Mouse (Mus musculus): Measurements from ENCODE around the gene Vps13a. TPM values are rescaled to one million over a fixed set of nuclear protein-coding genes. Genes with fewer than 3 reads are reported as not detected.
"Not testable (repeated sequence)": the region's sequence is repeated elsewhere in the genome, so short reads cannot be mapped to it uniquely, and the experiment has no call there.

The Vps13a gene
- polyA plus RNA-seq (2015; fragmentation: Nextera tagmentation; extraction: Ambion mirVana), result 10.1 TPM in 2 replicates

DNA sequence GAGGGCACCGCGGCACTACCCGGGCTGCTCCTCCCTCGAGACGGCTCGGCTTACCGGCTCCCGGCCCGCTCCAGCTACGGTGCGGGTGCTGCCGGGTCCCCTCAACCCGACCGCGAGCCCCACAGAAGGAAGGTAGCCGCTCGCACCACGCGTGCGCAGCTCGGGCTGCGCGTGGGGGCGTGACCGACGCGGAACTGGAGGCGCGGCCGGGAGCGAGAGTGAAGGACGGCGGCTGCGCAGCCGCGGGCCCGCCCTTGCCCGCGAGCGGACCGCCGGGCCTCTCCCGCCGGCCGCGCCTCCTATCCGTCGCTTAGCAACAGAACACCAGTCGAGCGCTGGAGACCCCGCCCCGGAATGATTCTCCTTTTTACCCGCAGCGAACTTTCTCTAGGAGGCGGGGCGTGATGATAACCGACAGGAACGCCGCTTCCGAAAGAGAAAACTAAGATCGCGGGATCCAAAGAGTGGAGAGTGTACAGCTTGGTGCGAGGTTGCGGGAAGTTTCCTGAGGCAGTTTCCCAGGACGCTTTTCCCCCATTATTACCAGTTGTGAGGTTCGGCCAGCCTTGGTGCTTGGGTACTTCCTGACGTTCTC is at the start of gene Vps13a:
Gene Vps13a, minus strand, starts transcription at position 144 of the 595 bp plus-strand sequence.
- Histone ChIP-seq H3K9ac (peak within 1 kb of the TSS; percentile 55), H3K4me3 (replicated peaks) (peak within 1 kb of the TSS; percentile 71), H3K9me3 (replicated peaks) (no peaks in the 10 kb centered on the region), H3K36me3 (no peaks in the 10 kb centered on the region), H3K27ac (0 out of 2 replicates have a peak within 1 kb of the TSS, but pooled peaks have one; percentile 27), H3K4me2 (peak within 1 kb of the TSS; percentile 95), H3K27me3 (peaks cover 17% of the 10 kb centered on the region), H3K4me1 (peaks cover 6% of the 10 kb centered on the region; the same call in 1 of the 2 replicates)
- ATAC-seq (replicated peaks; ENCODE audit: low FRiP score), result peak; percentile 99
- under 1% methylated on average over 67 of the region's 67 CpGs for WGBS

DNA sequence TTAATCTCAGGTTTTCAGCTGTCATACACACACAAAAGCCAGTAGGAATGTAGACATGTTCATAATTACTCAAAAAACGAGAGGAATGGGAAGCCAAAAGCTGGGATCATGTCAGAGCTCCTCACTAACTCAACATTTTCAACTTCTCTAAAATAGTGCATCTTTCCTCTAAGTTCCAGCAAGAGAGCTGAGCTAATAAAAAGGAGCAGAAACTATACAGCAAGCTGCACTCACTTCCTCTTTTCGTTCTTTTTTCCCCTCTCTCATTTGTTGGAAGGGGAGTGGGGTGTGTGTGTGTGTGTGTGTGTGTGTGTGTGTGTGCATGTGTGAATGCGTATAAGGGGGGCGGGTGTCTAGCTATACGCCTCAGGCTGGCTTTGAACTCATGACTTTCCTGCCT is 46.9 kb upstream of the Vps13a start:
- Histone ChIP-seq H3K4me2 (no peak overlapping the region), H3K36me3 (no peaks in the 10 kb centered on the region), H3K9ac (no peak overlapping the region), H3K27me3 (no peaks in the 10 kb centered on the region), H3K4me3 (replicated peaks) (no peak overlapping the region), H3K4me1 (no peaks in the 10 kb centered on the region), H3K9me3 (replicated peaks) (no peaks in the 10 kb centered on the region), H3K27ac (no peak overlapping the region)
- ATAC-seq (replicated peaks; ENCODE audit: low FRiP score), result no peak
- 80% methylated on average over 5 of the region's 5 CpGs for WGBS

DNA sequence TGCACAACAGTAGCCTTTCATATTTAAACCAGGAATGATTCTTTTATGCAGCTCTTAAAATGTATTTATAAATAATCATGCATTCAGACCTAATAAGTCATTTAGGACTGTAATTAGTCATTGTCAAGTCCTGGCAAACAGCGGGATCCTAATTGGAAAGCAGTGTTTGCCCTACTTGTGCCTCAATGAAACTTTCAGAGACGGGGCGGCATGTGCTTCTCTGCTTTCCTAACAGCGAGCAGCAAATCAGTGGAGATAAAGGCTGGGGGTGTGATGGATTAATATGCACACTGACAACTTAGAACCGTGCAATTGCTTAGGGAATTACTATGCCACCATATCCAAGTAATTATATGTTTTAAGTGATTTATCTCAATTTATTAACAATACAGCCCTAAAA is 44.5 kb upstream of the Vps13a start:
- Histone ChIP-seq H3K27ac (no peak overlapping the region), H3K36me3 (no peaks in the 10 kb centered on the region), H3K9ac (no peak overlapping the region), H3K4me2 (no peak overlapping the region), H3K4me1 (no peaks in the 10 kb centered on the region), H3K4me3 (replicated peaks) (no peak overlapping the region), H3K27me3 (no peaks in the 10 kb centered on the region), H3K9me3 (replicated peaks) (no peaks in the 10 kb centered on the region)
- ATAC-seq (replicated peaks; ENCODE audit: low FRiP score), result no peak
- 60% methylated on average over 5 of the region's 5 CpGs for WGBS

DNA sequence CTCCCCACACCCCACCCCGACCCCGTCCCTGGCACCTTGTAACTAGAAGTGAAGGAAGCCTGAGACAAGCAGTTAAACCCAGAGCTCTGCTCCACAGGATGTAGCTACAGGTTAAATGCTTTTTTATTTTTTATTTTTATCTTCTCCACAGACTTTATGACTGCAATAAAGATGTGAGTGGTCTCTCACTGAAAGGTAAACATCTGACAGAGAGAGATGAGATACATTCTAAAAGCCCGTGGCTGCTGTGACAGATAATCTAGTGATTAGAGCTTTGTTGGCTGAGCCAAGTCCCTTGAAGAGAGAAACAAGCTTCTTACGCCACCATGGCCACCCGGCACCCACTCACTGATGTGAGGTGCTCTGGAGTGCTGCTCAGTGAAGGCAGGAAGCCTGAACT is 34.1 kb upstream of the Vps13a start:
- WGBS, result 51% methylated on average over 5 of the region's 5 CpGs
- Histone ChIP-seq H3K4me2 (no peak overlapping the region), H3K9ac (no peak overlapping the region), H3K4me3 (replicated peaks) (no peak overlapping the region), H3K27ac (no peak overlapping the region), H3K27me3 (no peaks in the 10 kb centered on the region), H3K36me3 (no peaks in the 10 kb centered on the region), H3K4me1 (no peaks in the 10 kb centered on the region), H3K9me3 (replicated peaks) (no peaks in the 10 kb centered on the region)
- ATAC-seq (replicated peaks; ENCODE audit: low FRiP score), result no peak

DNA sequence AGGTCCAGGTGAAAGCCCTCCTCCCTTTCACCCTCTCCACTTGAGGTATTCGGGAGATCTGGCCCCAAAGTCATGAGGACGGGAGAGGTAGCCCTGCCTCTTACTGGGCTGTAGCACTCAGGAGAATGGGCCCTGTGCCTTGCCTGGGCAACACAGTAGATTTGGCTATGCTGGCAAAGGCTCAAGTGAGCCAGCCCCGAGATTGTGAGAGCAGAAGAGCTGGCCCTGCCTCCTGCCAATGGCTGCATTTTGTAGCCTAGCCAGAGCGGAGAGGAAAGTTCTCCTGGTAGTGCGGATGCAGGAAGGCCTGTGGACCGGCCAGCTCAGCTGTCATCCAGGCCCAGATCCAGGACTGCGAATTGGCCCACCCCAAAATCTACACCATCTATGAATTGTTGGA is 32.6 kb upstream of the Vps13a start:
- H3K9ac ChIP-seq, result no peak overlapping the region
- no peaks in the 10 kb centered on the region for H3K27me3 ChIP-seq
- ATAC-seq (replicated peaks; ENCODE audit: low FRiP score), result no peak
- H3K4me1 ChIP-seq, result no peaks in the 10 kb centered on the region
- no peak overlapping the region for H3K4me3 ChIP-seq (replicated peaks)
- no peaks in the 10 kb centered on the region for H3K36me3 ChIP-seq
- WGBS, result 86% methylated on average over 7 of the region's 7 CpGs
- H3K4me2 ChIP-seq, result no peak overlapping the region
- H3K9me3 ChIP-seq (replicated peaks), result no peaks in the 10 kb centered on the region
- no peak overlapping the region for H3K27ac ChIP-seq

DNA sequence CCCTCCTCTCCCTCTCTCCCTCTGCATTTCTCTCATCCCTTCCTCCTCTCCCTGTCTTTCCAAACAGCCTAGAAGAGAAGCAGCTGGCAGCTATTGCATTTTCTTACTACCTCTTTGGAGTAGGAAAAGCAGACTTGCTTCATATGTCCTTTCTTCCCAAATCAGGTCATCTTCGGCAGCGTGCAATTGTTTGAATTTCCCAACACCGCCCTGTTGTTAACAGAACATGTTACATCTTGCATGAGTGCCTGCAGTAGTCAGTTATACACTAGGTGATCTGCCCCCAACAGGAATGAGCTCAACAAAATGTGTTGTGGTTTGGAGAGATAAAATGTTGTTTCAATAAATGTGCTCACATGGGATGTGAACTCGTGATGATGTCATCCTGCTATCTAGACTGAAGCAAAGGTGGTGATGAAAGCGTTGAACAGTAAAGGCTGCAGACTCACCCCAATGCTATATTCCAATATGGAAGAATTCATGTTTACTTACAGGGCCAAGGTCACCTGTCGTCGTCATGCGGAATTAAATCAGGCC is 31.4 kb upstream of the Vps13a start:
- WGBS, result 86% methylated on average over 8 of the region's 8 CpGs
- no peaks in the 10 kb centered on the region for H3K27me3 ChIP-seq
- H3K4me1 ChIP-seq, result no peaks in the 10 kb centered on the region
- no peaks in the 10 kb centered on the region for H3K36me3 ChIP-seq
- no peak overlapping the region for H3K9ac ChIP-seq
- H3K27ac ChIP-seq, result no peak overlapping the region
- no peak for ATAC-seq (replicated peaks; ENCODE audit: low FRiP score)
- H3K4me2 ChIP-seq, result no peak overlapping the region
- H3K9me3 ChIP-seq (replicated peaks), result no peaks in the 10 kb centered on the region
- H3K4me3 ChIP-seq (replicated peaks), result no peak overlapping the region

DNA sequence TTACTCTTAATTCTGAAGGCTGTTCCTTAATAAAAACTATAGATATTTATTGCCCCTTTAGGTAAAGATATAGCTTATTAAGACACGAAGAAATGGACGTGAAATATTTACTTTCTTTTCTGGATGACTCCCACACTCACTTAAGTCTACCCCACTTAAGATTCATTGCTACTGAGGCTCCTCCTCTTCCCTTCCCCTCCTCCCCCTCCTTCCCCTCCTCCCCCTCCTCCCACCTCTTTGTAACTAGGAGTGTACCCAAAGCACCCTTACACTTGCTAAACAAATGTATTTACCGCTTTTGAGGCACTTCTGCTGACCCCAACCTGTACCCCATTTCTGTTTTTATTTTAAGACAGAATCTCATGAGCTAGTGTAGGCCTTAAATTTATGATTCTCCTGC is 24.4 kb upstream of the Vps13a start:
- Histone ChIP-seq H3K4me2 (no peak overlapping the region), H3K27ac (no peak overlapping the region), H3K27me3 (no peaks in the 10 kb centered on the region), H3K9me3 (replicated peaks) (no peaks in the 10 kb centered on the region), H3K36me3 (no peaks in the 10 kb centered on the region), H3K4me1 (no peaks in the 10 kb centered on the region), H3K9ac (no peak overlapping the region), H3K4me3 (replicated peaks) (no peak overlapping the region)
- WGBS, result 40% methylated on average over 3 of the region's 3 CpGs
- no peak for ATAC-seq (replicated peaks; ENCODE audit: low FRiP score)

DNA sequence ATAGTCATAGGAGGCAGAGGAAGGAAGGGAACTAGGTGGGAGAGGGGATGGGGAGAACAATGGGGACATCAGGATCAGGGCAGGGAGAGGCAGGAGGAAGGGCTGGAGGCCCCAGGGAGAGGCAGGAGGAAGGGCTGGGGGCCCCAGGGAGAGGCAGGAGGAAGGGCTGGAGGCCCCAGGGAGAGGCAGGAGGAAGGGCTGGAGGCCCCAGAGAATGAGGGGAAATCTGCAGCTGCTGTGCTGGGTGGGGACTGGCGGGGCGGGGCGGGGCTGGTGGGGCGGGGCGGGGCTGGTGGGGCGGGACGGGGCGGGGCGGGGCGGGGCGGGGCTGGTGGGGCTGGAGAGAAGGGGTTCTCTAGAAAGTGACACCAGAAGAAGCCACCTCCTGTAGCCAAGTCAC is 23.8 kb upstream of the Vps13a start:
- ATAC-seq (replicated peaks; ENCODE audit: low FRiP score), result 0 out of 2 replicates have a peak, but pooled peaks have one; percentile 36
- H3K4me2 ChIP-seq, result no peak overlapping the region
- WGBS, result 53% methylated on average over 3 of the region's 11 CpGs

DNA sequence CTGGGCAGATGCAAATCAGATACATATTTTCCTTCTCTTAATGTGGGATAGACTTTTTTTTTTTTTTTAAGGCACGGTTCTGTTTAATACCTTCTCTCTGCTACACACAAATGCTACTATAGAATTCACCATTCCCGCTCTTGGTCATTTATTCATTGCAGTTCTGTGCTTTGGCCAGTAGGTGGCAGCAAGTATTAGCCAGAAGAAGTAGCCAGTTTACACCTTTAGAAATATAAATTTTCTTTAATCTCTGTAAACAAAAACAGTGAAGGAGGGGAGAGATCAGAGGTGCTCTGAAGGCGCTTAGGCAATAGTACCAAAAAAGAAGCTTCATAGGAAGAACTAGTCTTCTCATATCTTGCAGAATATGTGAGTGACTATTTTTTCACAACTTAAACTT is 22.0 kb upstream of the Vps13a start:
- no peak overlapping the region for H3K4me3 ChIP-seq (replicated peaks)
- ATAC-seq (replicated peaks; ENCODE audit: low FRiP score), result no peak
- no peaks in the 10 kb centered on the region for H3K27me3 ChIP-seq
- no peak overlapping the region for H3K27ac ChIP-seq
- 3% methylated on average over 3 of the region's 3 CpGs for WGBS
- no peaks in the 10 kb centered on the region for H3K9me3 ChIP-seq (replicated peaks)
- no peak overlapping the region for H3K9ac ChIP-seq
- no peaks in the 10 kb centered on the region for H3K36me3 ChIP-seq
- no peaks in the 10 kb centered on the region for H3K4me1 ChIP-seq
- no peak overlapping the region for H3K4me2 ChIP-seq

More for the DNA sequence above, 23.8 kb upstream of the Vps13a start:
- no peaks in the 10 kb centered on the region for H3K4me1 ChIP-seq
- no peak overlapping the region for H3K27ac ChIP-seq
- no peak overlapping the region for H3K9ac ChIP-seq
- no peaks in the 10 kb centered on the region for H3K36me3 ChIP-seq
- H3K27me3 ChIP-seq, result no peaks in the 10 kb centered on the region
- no peaks in the 10 kb centered on the region for H3K9me3 ChIP-seq (replicated peaks)
- no peak overlapping the region for H3K4me3 ChIP-seq (replicated peaks)

DNA sequence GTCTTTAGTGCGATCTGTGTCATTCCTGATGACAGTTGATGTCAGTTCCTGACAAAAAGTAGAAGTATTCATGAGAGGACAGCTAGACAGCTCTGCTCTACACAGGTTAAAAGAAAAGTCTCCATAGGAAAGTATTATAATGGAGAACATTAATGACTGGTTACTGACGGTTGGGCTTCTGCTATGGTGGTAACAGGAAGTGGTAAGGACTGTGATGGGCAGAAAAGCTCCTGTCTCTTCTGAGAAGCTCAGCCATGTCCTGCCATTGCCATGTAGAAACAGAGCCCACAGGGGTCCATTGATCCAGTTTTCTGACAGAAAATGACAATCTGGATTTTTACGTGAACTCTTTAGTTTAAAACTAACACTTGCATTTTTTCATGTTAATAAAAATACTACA is 21.4 kb upstream of the Vps13a start:
- Histone ChIP-seq H3K4me2 (no peak overlapping the region), H3K36me3 (no peaks in the 10 kb centered on the region), H3K4me1 (no peaks in the 10 kb centered on the region), H3K27ac (no peak overlapping the region), H3K9ac (no peak overlapping the region), H3K27me3 (no peaks in the 10 kb centered on the region), H3K4me3 (replicated peaks) (no peak overlapping the region), H3K9me3 (replicated peaks) (no peaks in the 10 kb centered on the region)
- 75% methylated on average over 3 of the region's 3 CpGs for WGBS
- no peak for ATAC-seq (replicated peaks; ENCODE audit: low FRiP score)

DNA sequence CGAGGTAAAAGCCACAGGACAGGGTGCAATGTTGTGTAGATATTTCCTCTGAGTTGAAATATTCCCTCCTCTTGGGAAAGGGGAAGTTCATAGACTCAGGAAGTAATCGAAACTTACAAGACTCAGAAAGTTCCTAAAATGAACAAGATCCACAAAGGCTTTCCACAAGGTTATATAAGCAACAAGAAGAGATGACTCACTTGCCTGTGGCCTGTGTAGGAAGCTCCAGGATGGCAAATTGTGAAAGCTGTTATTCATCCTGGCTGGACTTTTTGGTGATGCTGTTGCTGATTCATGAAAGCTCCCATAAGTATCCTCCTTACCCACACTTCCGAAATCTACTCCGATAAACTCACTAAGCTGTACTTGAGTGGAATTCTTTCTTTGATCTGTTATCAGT is 17.2 kb upstream of the Vps13a start:
- no peak overlapping the region for H3K9ac ChIP-seq

DNA sequence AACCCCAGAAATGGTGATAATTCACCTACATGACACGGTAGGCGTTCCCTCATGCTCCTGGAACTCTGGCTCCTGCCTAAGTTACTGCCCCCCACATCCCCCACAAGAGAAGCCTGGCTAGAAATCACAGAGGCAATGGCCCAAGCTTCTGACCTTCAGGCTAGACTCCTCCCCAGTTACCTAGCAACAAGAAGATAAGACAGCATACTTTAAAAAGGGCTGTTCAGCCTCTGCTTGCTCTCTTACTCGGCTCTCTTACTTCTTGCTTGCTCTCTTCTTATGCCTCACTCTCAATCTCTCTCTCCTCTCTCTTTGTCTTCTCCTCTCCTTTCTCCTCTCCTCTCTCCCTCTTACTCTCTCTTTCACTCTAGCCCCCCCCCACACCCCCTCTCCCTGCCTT is 13.8 kb upstream of the Vps13a start:
- not testable (repeated sequence) for H3K4me2 ChIP-seq; H3K4me1 ChIP-seq; H3K9ac ChIP-seq; H3K4me3 ChIP-seq (replicated peaks); ATAC-seq (replicated peaks; ENCODE audit: low FRiP score); H3K36me3 ChIP-seq; H3K9me3 ChIP-seq (replicated peaks); H3K27me3 ChIP-seq; H3K27ac ChIP-seq
- WGBS, result 80% methylated on average over 3 of the region's 3 CpGs

More for the DNA sequence above, 17.2 kb upstream of the Vps13a start:
- no peak for ATAC-seq (replicated peaks; ENCODE audit: low FRiP score)
- H3K9me3 ChIP-seq (replicated peaks), result no peaks in the 10 kb centered on the region
- H3K36me3 ChIP-seq, result no peaks in the 10 kb centered on the region
- H3K4me3 ChIP-seq (replicated peaks), result no peak overlapping the region
- no peak overlapping the region for H3K27ac ChIP-seq
- 73% methylated on average over 4 of the region's 4 CpGs for WGBS
- no peaks in the 10 kb centered on the region for H3K27me3 ChIP-seq
- H3K4me1 ChIP-seq, result no peaks in the 10 kb centered on the region
- no peak overlapping the region for H3K4me2 ChIP-seq

DNA sequence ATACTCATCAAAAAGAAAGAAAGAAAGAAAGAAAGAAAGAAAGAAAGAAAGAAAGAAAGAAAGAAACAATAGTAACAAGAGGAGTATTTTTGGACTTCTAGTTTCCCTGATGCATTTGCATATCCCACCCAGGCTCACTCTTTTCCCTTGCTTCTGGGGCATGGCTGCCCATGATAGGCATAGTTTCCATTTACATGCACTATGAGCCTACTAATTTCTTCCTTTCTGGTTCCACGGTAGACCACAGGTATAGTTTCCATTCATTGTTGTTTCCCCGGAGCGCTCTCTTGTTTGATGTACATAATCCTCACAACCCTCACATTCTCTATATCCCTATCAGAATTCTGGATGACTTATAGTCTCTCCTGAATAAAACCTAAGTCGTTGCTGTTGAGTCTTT is 9.2 kb upstream of the Vps13a start:
- Histone ChIP-seq H3K9ac (no peak overlapping the region), H3K9me3 (replicated peaks) (no peaks in the 10 kb centered on the region), H3K4me3 (replicated peaks) (no peak overlapping the region), H3K27ac (no peak overlapping the region), H3K4me1 (no peaks in the 10 kb centered on the region), H3K27me3 (0 out of 2 replicates have a peak, but pooled peaks cover 4% of the 10 kb centered on the region), H3K36me3 (no peaks in the 10 kb centered on the region), H3K4me2 (no peak overlapping the region)
- ATAC-seq (replicated peaks; ENCODE audit: low FRiP score), result no peak
- 78% methylated on average over 4 of the region's 4 CpGs for whole genome bisulfite sequencing
